Comparison of ENCODE assay signal across 18 mouse cellular contexts in genomic region chr11:87018081-87018480, GRCm38 (mm10).
"Had no signal": no experiment of that assay in that cellular context is flagged by ENCODE, and none has a peak within 500 bp of the region (broad histone marks: within the 10 kb centered on the region; RNA-seq: fewer than 3 reads in every experiment).

No protein-coding gene starts in this region.

- H3K27me3 ChIP-seq: limb, embryonic 13.5 days; liver, embryonic 12.5 days; liver, embryonic 15.5 days; lung, embryonic 15.5 days had no signal

- DNase-seq: kidney, adult 18-20 months; kidney, adult 9 months; kidney, postnatal 10 days; layer of hippocampus, postnatal 36 days; liver; lung, adult 18-20 months; midbrain, embryonic 14.5 days; thymus, adult 2 months; thymus, postnatal 14 days; thymus, postnatal 4 days had no signal

- H3K4me3 ChIP-seq: layer of hippocampus, adult 2 months; left cerebral cortex, adult 2 months; limb, embryonic 13.5 days; liver, embryonic 12.5 days; liver, embryonic 15.5 days; lung, embryonic 15.5 days had no signal

- H3K36me3 ChIP-seq: limb, embryonic 13.5 days; liver, embryonic 12.5 days; liver, embryonic 15.5 days; lung, embryonic 15.5 days had no signal

- H3K4me1 ChIP-seq: liver, embryonic 12.5 days; liver, embryonic 15.5 days; lung, embryonic 15.5 days had no signal

- ATAC-seq: intestine, embryonic 16.5 days; liver, embryonic 12.5 days had no signal

- H3K9me3 ChIP-seq: limb, embryonic 13.5 days; liver, embryonic 12.5 days; liver, embryonic 15.5 days; lung, embryonic 15.5 days had no signal

- H3K9ac ChIP-seq: limb, embryonic 13.5 days; liver, embryonic 12.5 days; liver, embryonic 15.5 days; lung, embryonic 15.5 days had no signal

- H3K4me2 ChIP-seq: limb, embryonic 13.5 days; liver, embryonic 12.5 days; liver, embryonic 15.5 days; lung, embryonic 15.5 days had no signal

- H3K27ac ChIP-seq: layer of hippocampus, adult 2 months; left cerebral cortex, adult 2 months; limb, embryonic 13.5 days; liver, embryonic 12.5 days; liver, embryonic 15.5 days; lung, embryonic 15.5 days; macrophage had no signal
